Mouse (Mus musculus): ENCODE data around the gene Tcf20.
"Not testable (repeated sequence)": the region's sequence is repeated elsewhere in the genome, so short reads cannot be mapped to it uniquely, and the experiment has no call there.

DNA sequence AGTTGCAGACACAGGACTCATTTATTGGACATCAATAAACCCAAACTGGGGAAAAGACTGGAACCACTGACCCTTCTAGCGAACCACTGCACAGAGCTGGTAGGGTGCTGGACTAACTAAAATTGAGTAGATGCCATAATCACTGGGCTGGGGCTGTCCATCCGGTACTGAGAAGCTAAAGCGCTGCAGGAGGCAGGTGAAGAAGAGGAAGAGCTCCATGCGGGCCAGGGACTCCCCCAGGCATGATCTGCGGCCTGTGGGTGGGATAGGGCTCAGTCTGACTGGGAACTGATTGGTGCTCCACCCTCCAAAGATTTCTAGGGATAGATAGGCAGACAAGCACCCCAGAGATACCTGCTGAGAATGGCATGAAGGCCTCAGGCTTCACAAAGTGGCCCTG lies 209.8 kb downstream of the Tcf20 start:
- not testable (repeated sequence) for TF ChIP-seq POLR2A, CTCF (IDR thresholded peaks at IDR 0.05; ENCODE audit: insufficient read depth, low read depth, low read length)

Measured in olfactory bulb, adult 2 months (tissue).